Mouse (Mus musculus): ENCODE results near the gene Rnf130. TPM values are rescaled to one million over a fixed set of nuclear protein-coding genes. Genes with fewer than 3 reads are reported as not detected.

Gene Rnf130
- total RNA-seq, 1 experiment from 2014 or later, result 253 TPM

DNA sequence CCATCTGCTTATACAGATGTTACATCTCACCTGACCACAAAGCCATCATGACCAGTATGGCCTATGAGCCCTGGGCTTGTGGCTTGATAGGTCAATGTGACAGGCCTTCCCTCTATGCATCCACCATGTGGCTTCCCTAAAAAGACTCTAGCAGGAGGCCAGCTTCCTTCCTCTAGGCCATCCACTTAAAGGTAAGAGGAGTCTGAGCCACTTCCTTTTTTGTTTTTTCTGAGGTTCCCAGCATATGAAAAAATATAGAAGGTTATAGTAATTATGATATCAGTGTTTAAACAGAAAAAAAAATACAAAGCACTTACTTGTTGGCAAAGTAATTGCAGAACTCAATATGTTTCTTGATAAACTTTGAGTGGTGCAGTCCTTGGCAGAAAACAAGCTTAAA lies 6.3 kb upstream of the Rnf130 start:
- ATAC-seq (ENCODE audit: extremely low read depth, insufficient number of reproducible peaks, low FRiP score, poor library complexity, severe bottlenecking), result peak; percentile 29; the same call in 1 of the 2 replicates

DNA sequence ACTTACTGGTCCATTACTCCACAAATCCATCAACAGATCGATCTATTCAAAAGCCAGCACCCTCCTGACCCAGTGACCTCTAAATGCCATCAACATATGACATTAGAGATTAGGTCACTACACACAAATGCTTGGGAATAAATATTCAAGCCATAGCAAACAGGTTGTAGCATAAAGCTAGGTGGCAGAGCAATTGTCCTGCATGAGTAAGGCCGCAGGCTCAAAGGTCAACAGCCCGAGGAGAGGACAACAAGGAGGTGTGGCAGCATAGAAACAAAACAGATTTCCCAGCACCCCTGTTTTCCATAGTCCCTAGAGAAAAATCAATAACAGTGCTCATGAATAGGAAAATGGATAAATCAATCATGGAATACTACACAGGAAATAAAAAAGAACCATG lies 3.1 kb upstream of the Rnf130 start:
- ATAC-seq (ENCODE audit: extremely low read depth, insufficient number of reproducible peaks, low FRiP score, poor library complexity, severe bottlenecking), result no peak

- ATAC-seq (ENCODE audit: extremely low read depth, insufficient number of reproducible peaks, low FRiP score, poor library complexity, severe bottlenecking), result peak; percentile 27; the same call in 1 of the 2 replicates
Observed at GRCm38 (mm10) chr11:50024445-50024832, 707 bp upstream of the Rnf130 start.

DNA sequence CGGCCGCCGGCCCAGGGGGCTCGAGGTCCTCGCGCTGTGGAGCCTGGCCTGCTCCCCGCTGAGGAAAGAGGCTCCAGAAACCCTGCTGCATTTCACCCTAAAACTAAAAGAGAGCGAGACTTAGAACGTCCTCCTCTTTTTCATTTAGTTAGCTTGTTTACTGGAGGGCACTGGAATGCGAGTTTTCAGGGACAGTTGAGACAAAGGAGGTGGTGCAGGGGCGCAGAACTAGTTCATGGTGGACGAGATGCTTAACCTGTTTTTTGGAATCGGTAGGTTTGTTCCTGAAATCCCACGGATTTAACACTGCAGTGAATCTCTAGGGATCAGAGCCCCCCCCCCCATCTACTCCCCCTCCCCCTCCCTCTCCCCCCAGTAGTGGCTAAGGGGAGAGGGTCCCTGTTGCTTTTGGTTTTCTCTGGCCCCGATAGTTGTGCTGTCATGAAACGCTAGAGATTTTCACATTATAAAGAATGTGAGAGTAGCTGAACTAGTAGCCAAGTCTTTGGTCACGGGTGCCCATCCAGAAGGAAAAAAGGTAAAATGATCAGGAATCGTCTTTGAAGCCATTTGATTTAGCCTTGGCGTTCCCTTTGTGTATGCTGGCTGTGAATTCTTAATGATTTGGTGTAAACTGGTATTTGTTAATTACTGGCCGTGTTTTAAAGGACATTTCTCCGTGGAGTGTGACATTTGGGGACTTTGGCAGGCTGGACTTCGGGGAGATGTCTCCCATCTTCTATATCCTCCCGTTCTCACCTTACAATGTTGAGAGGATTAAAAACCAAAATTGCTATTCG lies 775 bp downstream of the Rnf130 start:
- no peak for ATAC-seq (ENCODE audit: extremely low read depth, insufficient number of reproducible peaks, low FRiP score, poor library complexity, severe bottlenecking)

DNA sequence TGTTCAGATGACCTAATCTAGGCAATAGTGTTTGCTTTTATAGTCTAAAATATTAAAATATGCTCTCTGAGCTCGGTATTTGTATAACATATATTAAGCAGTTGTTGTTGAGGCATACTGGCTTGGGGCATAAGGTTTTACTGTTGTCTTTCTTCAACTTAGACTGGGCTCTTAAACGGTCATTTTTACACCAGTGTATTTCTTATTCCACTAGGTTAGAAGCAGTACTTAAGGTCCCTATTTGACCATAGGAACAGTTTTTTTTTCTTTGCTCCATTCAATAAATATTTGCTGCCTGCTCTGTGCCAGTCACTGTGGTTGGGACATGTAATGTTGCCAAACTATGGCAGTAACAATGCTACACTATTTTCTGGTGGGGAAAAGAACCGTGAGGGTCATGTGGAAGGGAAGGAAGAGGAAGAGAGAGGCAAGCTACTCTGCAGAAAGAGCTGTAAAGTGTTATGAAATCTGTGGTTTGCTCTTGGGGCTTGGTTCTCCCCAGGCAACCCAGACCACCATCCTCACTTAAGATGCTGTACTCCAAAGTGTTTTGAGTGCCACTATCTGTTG lies 1.5 kb downstream of the Rnf130 start:
- ATAC-seq (ENCODE audit: extremely low read depth, insufficient number of reproducible peaks, low FRiP score, poor library complexity, severe bottlenecking), result peak; percentile 28; the same call in 1 of the 2 replicates

DNA sequence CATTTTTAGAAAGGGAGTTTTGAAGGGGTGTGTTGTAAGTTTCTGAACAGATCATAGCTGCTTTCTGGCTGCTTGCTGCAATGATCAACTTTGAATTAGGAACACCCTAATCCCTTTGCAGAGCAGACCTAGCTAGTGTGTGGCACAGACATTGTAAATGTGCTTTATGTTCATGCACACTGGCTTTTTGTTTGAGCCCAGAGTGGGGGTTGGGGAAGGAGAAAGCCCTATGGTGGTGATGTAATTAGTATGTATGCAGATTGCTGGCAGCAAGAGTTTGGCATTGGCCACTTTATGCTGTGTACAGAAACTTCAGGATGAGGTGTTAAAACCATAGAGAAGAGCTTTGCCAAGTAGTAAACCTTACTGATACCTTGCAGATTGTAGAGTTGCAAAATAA lies 3.3 kb downstream of the Rnf130 start:
- ATAC-seq (ENCODE audit: extremely low read depth, insufficient number of reproducible peaks, low FRiP score, poor library complexity, severe bottlenecking), result no peak

DNA sequence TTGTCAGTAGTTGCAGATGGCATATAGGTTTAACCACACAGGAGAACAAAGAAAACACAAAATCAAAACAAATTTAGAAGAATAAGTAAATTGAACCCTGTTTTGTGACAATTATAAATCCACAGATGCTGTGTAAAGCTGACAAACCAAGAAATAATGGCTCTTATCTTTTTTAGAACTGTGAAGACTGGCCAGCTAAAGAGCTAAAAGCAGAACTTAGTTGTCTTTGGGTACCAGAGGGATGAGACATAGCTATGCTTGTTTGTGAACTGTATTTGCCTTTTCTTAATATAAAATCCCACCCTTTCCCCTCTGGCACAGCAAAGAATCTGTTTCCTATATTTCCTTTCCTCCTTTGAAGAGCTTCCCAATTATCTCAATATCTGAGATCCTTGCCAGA lies 9.0 kb downstream of the Rnf130 start:
- ATAC-seq (ENCODE audit: extremely low read depth, insufficient number of reproducible peaks, low FRiP score, poor library complexity, severe bottlenecking), result no peak

DNA sequence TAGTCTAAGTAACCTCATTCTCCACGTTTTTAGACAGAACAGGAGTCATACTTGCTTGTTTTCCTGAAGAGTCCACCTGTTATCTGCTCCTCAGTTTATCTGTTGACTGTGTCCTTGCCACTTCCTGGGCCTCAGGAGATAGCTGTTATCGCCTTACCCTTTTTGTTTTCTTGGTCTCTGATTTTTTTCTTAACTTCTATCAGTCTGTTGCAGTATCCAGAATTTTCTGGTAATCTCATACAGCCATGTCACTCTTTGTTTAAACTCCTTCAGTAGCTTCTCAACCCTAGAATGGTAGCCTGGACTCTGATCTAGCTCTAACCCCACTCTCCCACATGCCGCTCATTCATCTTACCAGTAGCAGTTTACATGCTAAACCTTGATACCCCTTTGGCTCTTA lies 10.6 kb downstream of the Rnf130 start:
- ATAC-seq (ENCODE audit: extremely low read depth, insufficient number of reproducible peaks, low FRiP score, poor library complexity, severe bottlenecking), result no peak

GRCm38 (mm10) chr11:50036781-50037460 lies 11.8 kb downstream of the Rnf130 start:
- no peak for ATAC-seq (ENCODE audit: extremely low read depth, insufficient number of reproducible peaks, low FRiP score, poor library complexity, severe bottlenecking)

DNA sequence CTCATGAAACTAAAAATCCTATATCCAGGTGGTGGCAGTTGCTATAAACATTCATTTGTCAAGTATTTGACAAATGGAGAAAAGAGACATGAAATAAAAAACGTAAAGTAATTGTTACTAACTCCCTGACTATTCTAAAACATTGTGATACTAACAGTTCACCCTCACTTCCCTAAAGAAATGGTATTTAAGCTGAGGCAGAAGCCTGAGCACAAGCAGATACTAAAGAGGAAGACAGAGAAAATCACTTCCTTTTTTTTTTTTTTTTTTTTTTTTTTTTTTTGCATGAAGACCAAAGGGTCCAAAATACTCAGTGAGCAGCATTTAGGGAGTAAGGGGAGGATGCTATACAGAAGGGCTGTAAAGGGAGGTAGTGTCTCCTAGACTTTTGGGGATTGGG lies 13.6 kb downstream of the Rnf130 start:
- peak; percentile 89 for ATAC-seq (ENCODE audit: extremely low read depth, insufficient number of reproducible peaks, low FRiP score, poor library complexity, severe bottlenecking)

DNA sequence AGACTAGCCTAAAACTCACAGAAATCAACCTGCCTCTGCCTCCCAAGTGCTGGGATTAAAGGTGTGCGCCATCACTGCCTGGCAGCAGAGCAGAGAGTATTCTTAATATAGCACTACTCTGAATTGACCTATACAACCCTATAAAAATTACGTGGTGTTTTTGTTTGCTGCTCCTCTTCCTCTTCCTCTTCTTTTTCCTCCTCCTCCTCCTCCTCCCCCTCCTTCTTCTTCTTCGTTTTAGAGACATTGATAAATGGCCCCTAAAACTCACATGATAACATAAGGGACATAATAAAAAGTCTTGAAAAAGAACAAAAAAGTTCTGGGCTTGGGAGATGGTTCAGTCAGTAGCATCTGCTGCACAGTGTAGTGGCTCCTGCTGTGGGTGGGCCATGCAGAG lies 16.0 kb downstream of the Rnf130 start:
- no peak for ATAC-seq (ENCODE audit: extremely low read depth, insufficient number of reproducible peaks, low FRiP score, poor library complexity, severe bottlenecking)

DNA sequence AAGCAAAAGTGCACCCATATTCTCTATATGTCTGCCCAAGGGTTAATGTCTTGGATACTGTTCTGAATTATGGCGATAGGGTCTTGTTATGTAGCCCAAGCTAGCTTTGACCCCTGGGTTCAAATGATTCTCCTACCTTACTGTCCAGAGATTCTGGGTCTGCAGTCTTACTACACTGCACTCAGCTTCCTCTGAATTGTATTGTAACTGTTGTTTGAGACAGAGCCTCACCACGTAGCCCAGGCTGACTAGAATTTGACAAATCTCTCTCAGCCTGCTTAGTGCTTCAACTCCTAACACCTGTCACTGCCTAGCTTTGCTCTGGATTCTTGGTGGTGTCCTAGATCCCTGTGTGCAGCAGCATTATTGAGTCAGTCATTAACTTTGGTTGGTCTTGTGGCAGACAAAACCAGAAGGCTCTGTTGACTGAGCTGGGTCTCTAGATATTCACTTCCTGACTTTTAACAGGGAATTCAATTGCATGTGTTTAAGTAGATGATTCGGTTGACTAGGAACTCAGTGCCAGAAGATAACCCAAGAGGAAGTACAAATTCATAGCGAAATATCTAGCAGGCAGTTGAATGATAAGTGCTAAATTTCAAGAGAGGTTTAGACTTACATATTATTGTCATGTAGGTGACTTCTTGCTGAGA lies 17.3 kb downstream of the Rnf130 start:
- ATAC-seq (ENCODE audit: extremely low read depth, insufficient number of reproducible peaks, low FRiP score, poor library complexity, severe bottlenecking), result no peak

- no peak for ATAC-seq (ENCODE audit: extremely low read depth, insufficient number of reproducible peaks, low FRiP score, poor library complexity, severe bottlenecking)
Observed at GRCm38 (mm10) chr11:50044454-50044853, 19.3 kb downstream of the Rnf130 start.

DNA sequence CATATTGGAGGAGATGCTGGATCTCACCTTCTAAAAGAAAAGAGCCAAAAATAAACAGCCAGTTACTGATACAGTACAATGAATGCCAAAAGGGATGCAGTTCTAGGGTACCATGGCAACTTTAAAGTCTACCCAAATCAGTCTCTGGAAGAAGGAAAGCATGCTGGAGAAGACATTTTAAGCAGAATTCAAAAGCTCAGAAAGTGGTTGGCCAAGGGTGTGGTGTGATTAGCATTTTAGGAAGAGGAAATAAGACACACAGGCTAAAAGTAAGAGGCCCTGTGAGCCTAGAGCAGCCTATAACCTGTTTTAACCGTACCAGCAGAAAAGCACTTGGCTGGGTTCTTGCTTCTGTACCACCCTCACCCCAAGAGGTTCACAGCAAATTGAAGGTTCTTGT lies 22.5 kb downstream of the Rnf130 start:
- no peak for ATAC-seq (ENCODE audit: extremely low read depth, insufficient number of reproducible peaks, low FRiP score, poor library complexity, severe bottlenecking)

DNA sequence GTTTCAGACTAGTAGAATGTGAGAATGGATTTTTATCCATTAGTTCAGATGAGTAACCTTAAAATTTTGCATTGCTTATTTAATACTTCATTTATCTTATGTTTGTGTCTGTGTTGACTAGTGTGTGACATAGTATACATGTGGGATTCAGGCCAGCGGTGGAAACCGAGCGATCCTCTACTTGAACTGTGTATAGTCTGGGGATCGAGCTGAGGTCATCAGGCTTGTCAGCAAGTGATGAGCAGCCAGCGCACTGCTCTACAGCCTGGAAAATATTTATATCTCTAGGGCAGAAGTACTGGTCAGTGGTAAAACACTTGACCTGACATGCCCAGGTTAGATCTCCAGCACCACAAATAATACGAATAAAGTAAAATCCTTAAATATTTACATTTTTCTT lies 23.0 kb downstream of the Rnf130 start:
- no peak for ATAC-seq (ENCODE audit: extremely low read depth, insufficient number of reproducible peaks, low FRiP score, poor library complexity, severe bottlenecking)

DNA sequence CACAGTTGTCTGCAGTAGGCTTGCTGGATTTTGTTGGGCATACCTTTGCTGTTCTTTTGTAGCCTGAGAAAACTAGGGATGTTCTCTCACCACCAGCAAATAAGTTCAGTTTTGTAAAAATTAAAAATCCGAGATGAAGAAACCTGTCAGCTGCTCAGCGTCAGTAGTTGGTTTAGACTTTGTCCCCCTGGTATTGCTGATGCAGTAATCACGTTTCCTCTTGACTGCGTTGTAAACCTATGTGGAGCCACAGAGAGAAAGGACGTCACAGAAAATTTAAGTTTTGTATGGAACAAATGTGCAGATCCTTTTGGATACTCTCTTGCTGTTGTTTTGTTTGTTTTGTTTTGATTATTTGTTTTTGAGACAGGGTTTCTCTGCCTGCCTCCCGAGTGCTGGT lies 25.2 kb downstream of the Rnf130 start:
- ATAC-seq (ENCODE audit: extremely low read depth, insufficient number of reproducible peaks, low FRiP score, poor library complexity, severe bottlenecking), result no peak

DNA sequence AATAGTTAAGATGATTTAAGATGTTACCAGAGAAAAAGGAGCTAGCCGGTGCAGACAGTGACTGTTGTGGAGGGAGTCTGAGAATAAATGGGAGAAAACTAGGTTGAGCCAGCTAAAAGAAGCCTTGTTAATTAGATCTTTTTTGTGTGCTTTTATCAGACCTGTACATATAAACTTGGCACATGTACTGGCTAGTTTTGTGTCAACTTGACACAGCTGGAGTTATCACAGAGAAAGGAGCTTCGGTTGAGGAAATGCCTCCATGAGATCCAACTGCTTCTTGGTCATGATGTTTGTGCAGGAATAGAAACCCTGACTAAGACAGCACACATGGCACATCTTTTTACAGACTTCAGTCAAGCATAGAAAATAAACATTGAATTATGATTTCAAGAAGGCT lies 32.6 kb downstream of the Rnf130 start:
- no peak for ATAC-seq (ENCODE audit: extremely low read depth, insufficient number of reproducible peaks, low FRiP score, poor library complexity, severe bottlenecking)

DNA sequence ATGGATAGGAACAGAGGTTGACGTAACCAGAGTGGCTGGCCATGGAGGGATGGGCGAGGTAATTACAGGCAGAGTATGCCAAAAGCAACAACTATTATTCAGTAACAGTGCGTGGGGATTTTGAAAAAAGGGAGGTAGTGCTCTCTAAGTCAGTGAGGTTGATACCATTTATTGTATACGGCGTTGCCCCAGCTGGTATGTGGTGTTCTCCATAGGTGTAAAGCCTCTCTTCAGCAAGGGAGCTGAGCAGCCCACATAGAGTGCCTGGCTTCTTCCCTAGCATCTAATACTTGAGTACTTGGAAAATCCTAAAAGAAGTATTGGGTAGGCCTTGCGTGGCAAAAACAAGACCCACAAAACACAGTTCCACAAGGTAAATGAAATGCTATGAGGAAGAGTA lies 33.1 kb downstream of the Rnf130 start:
- ATAC-seq (ENCODE audit: extremely low read depth, insufficient number of reproducible peaks, low FRiP score, poor library complexity, severe bottlenecking), result no peak

DNA sequence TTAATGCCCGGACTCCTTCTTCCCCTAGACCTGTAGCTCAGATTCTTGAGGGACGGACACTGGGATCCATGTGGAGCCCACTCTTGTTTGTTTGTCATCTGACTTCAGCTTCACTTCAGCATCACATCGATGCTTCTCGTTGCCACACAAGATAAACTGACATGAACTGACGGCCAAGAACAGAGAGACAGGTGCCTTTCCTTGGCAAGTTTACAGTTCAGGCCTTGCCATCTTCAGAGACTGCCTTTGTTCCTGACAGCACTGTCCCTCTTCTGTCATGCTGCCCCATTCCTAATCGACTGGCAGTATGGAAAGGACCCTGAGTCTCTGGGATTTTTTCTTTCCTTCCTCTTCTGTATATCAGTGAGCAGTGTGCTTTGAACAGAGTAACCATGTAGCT lies 33.9 kb downstream of the Rnf130 start:
- no peak for ATAC-seq (ENCODE audit: extremely low read depth, insufficient number of reproducible peaks, low FRiP score, poor library complexity, severe bottlenecking)

GRCm38 (mm10) chr11:50062116-50062515 lies 37.0 kb downstream of the Rnf130 start:
- no peak for ATAC-seq (ENCODE audit: extremely low read depth, insufficient number of reproducible peaks, low FRiP score, poor library complexity, severe bottlenecking)

Measured in neutrophil, adult 5-6 weeks (primary cell).